Mouse (Mus musculus) subcutaneous adipose tissue, adult 2 months (tissue): ENCODE measurements around the gene Spink8. TPM values are rescaled to one million over a fixed set of nuclear protein-coding genes. Genes with fewer than 3 reads are reported as not detected.

Experiments used
- polyA plus RNA-seq: library from polyadenylated mRNA; depleted of rRNA; stranded (reverse); fragments of >200 nt; gene quantifications from 2 replicates; pipeline ENCODE4 v1.2.3, GENCODE M21; 2012; ENCODE audit warnings: low replicate concordance; rRNA removed

The Spink8 gene
- polyA plus RNA-seq, result 0.46 and 11.5 TPM in 2 replicates

DNA sequence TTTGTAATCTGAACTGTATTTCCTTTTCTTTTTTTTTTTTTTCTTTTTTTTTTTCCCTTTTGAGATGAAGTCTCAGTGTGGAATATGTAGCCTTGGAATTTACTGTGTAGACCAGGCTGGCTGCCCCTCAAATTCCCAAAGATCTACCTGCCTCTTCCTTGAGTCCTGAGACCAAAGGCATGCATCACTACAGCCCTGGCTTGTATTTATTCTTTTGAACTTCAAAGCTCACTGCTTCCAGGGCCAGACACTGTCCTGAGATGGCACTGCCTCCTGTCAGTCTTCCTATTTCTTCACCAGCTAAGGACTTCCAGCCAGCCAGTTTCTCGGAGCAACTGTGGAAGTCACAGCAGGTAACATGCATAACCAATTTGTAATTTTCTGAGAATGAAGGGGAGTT, at the start of gene Spink8:
Gene Spink8 (plus strand): TSS at position 301 of the 400 bp plus-strand sequence.

GRCm38 (mm10) chr9:109790570-109790969, 21.5 kb upstream of the Spink8 start, which contains the start of gene Fbxw27:
TSS of gene Fbxw27 (minus strand) at chr9:109790670.

GRCm38 (mm10) chr9:109832391-109833087, 20.5 kb downstream of the Spink8 start, which contains the start of gene Nme6:
TSS of gene Nme6 (plus strand) at chr9:109832749.

DNA sequence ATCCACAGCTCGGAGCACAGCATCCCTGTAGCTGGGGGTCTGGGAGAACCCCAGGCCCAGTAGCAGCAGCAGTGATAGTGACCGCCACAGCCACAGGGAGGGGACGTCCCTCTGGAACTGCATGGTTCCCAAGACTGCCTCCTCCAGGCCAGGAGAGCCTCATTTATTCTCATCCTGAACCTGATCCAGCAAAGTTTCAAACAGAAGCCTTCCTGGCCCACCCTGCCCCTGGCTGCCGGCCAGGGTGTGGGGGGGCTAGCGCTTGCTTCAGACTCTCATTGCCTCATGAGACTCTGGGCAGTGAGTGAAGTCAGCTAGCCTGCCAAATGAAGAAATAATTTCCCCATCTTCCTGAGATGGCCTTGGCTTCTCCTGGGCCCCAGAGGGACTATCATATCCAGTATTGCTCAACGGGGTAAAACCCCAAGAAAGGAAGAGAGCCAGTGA, 37.3 kb downstream of the Spink8 start, which contains the start of gene Camp:
Gene Camp (minus strand): TSS at position 306 of the 447 bp plus-strand sequence.

DNA sequence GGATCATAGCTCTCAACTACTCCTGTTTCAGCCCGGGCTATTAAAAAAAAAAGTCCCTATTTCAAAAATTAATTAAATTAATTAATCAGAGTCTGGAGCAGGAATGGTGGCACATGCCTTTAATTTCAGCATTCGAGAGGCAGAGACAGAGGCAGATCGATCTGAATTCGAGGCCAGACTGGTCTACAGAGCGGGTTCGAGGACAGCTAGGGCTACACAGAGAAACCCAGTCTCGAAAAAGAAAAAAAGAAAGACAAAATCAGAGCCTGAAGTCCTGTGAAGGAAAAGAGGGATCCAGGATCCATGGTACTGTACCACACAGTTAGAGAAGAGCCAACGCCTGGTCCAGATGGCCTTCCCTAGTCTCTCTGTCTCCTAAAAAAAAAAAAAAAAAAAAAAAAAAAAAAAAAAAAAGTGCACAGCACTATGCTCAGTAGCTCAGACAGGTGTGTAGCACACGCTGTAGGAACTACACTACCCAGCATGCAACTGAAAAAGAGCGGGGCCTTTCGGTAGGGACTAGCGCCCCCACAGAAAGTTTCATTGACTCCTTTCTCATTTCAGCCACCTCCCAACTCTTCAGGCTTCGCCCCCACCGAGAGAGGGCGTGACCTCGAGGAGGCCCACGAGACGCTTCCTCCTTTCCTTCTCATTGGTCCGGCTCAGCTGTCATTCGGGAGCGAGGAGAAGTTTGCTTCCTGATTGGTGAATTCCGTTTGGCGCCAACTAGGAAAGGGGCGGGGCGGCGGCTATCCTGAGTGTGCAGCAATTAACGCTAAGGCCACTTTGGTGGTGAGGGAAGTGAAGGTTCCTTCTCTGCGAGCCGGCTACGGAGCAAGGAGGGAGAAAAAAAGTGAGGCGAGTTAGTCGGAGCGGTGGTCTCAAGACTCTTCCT, 63.0 kb downstream of the Spink8 start, which contains the start of gene Cdc25a:
Gene Cdc25a (plus strand): TSS at position 783 of the 895 bp plus-strand sequence.

Other genes starting within 250 kb of the Spink8 start
- not detected in 2 replicates for gene Fbxw15, start 244.0 kb upstream of the Spink8 start, polyA plus RNA-seq
- not detected in 2 replicates for gene Fbxw24, start 186.2 kb upstream of the Spink8 start, polyA plus RNA-seq
- not detected in 2 replicates for gene Fbxw25, start 147.6 kb upstream of the Spink8 start, polyA plus RNA-seq
- gene Fbxw18, start 109.6 kb upstream of the Spink8 start, polyA plus RNA-seq, result not detected in 2 replicates
- not detected in 2 replicates for gene Fbxw26, start 66.2 kb upstream of the Spink8 start, polyA plus RNA-seq
- not detected in 2 replicates for gene Fbxw27, start 21.6 kb upstream of the Spink8 start, polyA plus RNA-seq
- 12.1 and 32.9 TPM in 2 replicates for gene Nme6, start 20.5 kb downstream of the Spink8 start, polyA plus RNA-seq
- 0.17 and 0.54 TPM in 2 replicates for gene Camp, start 37.3 kb downstream of the Spink8 start, polyA plus RNA-seq
- gene Cdc25a, start 63.3 kb downstream of the Spink8 start, polyA plus RNA-seq, result 1.6 and 7.2 TPM in 2 replicates
- gene Map4, start 119.2 kb downstream of the Spink8 start, polyA plus RNA-seq, result 179 and 234 TPM in 2 replicates